Mouse (Mus musculus) neural tube, embryonic 12.5 days (tissue): Measurements from ENCODE around the gene Nucb1. TPM values are rescaled to one million over a fixed set of nuclear protein-coding genes. Genes with fewer than 3 reads are reported as not detected.
"Not testable (repeated sequence)": the region's sequence is repeated elsewhere in the genome, so short reads cannot be mapped to it uniquely, and the experiment has no call there.

ENCODE experiments used
- ATAC-seq: fragments of 200-750 bp; cut with Nextera tagmentation; 2 replicates; pipeline ENCODE4 v1.8.0; 2017; ENCODE audit warnings: low read depth, mild to moderate bottlenecking, moderate TSS enrichment, moderate library complexity; ENCODE audit not compliant: low FRiP score
- H3K27ac ChIP-seq: fragments of 300-500 bp; sonication (generic); 2 replicates; pipeline ENCODE4 v1.5.1; 2016
- H3K27me3 ChIP-seq: fragments of 300-500 bp; sonication (generic); replicated peaks from 2 replicates; pipeline ENCODE4 v1.6.1; 2016; ENCODE audit warnings: mild to moderate bottlenecking
- H3K36me3 ChIP-seq: fragments of 300-500 bp; sonication (generic); 2 replicates; pipeline ENCODE4 v1.6.1; 2016; ENCODE audit warnings: mild to moderate bottlenecking
- H3K4me1 ChIP-seq: fragments of 300-500 bp; sonication (generic); 2 replicates; pipeline ENCODE4 v1.6.1; 2016
- H3K4me2 ChIP-seq: fragments of 300-500 bp; sonication (generic); replicated peaks from 2 replicates; pipeline ENCODE4 v1.6.1; 2016; ENCODE audit warnings: mild to moderate bottlenecking
- H3K4me3 ChIP-seq: fragments of 300-500 bp; sonication (generic); 2 replicates; pipeline ENCODE4 v1.5.1; 2016
- H3K9ac ChIP-seq: fragments of 300-500 bp; sonication (generic); 2 replicates; pipeline ENCODE4 v1.6.1; 2016; ENCODE audit warnings: mild to moderate bottlenecking
- H3K9me3 ChIP-seq: fragments of 300-500 bp; sonication (generic); 2 replicates; pipeline ENCODE4 v1.6.1; 2016; ENCODE audit warnings: mild to moderate bottlenecking
- WGBS: fragments of 180-500 bp; shearing (Covaris S2); methylation state at CpG from one replicate; pipeline ENCODE4 v1.1.7; 2016; 5-methylcytosine and 5-hydroxymethylcytosine counted together
- polyA plus RNA-seq: library from polyadenylated mRNA; unstranded; fragments of >200 nt; fragmentation: Nextera tagmentation; extraction: Ambion mirVana; gene quantifications from 2 replicates; pipeline ENCODE4 v1.2.1, GENCODE M21; 2016

The Nucb1 gene
- polyA plus RNA-seq, 1 experiment from 2014 or later: 118 TPM

DNA sequence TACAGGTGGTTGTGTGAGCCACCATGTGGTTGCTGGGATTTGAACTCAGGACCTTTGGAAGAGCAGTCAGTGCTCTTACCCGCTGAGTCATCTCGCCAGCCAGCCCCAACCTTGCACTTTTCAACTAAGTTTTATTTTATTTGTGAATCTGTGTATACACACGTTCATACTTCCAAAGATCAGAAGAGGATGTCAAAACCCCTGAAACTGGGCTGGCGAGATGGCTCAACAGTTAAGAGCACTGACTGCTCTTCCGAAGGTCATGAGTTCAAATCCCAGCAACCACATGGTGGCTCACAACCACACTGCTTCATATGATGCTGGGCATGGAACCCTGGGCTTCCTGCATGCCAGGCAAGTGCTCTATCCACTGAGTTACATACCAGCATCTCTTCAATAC lies 25.2 kb downstream of the Nucb1 start:
- not testable (repeated sequence) for H3K4me2 ChIP-seq, H3K4me3 ChIP-seq, H3K36me3 ChIP-seq, ATAC-seq, H3K4me1 ChIP-seq, H3K27me3 ChIP-seq, H3K9me3 ChIP-seq, H3K9ac ChIP-seq, H3K27ac ChIP-seq
- WGBS: 96% methylated on average over 5 of the region's 5 CpGs

DNA sequence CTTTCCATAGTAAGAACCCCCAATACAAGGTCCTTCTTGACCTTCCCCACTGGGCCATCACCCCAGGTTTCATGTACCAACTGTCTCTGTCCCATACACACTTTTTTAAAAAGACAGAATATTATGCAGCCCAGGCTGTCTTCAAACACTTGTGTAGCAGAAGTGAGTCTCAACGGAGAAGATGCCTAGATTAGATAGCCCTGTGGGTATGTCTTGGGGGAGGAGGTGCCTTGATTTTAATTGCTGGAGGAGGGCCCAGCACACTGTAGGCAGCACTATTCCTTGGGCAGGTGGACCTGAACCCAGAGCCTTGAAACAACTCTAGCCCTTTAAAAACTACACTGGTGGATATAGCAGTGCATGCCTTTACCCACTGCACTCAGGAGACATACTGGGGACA lies 28.0 kb downstream of the Nucb1 start:
- 71% methylated on average over 1 of the region's 1 CpGs for WGBS
- Histone ChIP-seq H3K9ac (no peak overlapping the region), H3K36me3 (no peaks in the 10 kb centered on the region; the same call in 1 of the 2 replicates), H3K4me3 (no peak overlapping the region), H3K9me3 (no peaks in the 10 kb centered on the region), H3K4me2 (no peak overlapping the region), H3K27ac (no peak overlapping the region), H3K4me1 (no peaks in the 10 kb centered on the region), H3K27me3 (no peaks in the 10 kb centered on the region)
- ATAC-seq: no peak

DNA sequence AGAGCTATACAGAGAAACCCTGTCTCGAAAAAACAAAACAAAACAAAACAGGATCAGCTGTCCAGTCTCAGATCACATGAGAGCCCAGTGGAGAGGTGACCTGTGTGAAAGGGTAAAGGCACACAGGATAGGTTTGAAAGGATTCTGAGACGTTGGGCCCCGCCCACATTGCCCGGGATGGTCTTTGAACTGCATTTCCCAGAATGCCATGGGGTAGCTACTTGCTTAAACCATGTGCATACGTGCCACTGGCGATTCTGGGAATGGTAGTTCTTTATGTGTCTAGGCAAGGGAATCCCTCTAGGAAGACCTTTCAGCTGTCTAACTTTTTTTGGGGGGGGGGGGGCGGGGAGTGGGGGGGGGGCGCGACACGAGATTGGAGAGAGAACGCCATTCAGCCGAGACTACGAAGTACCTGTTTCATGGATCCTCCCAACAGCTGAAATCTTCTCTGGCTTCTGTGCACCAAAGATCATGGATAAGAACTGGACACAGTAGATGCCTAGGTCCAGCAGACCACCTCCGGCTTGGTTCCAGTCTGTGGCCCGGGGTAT lies 28.8 kb downstream of the Nucb1 start, which contains the start of gene Tulp2:
TSS of gene Tulp2 (plus strand) at position 504 of the 554 bp plus-strand sequence.
- H3K4me2 ChIP-seq: no peak within 1 kb of the TSS
- H3K9ac ChIP-seq: no peak within 1 kb of the TSS
- H3K27ac ChIP-seq: no peak within 1 kb of the TSS
- peak; percentile 82; the same call in 1 of the 2 replicates for ATAC-seq
- no peaks in the 10 kb centered on the region; the same call in 1 of the 2 replicates for H3K36me3 ChIP-seq
- WGBS: 49% methylated on average over 15 of the region's 15 CpGs
- no peaks in the 10 kb centered on the region for H3K4me1 ChIP-seq
- no peak within 1 kb of the TSS for H3K4me3 ChIP-seq
- H3K9me3 ChIP-seq: no peaks in the 10 kb centered on the region
- no peaks in the 10 kb centered on the region for H3K27me3 ChIP-seq

DNA sequence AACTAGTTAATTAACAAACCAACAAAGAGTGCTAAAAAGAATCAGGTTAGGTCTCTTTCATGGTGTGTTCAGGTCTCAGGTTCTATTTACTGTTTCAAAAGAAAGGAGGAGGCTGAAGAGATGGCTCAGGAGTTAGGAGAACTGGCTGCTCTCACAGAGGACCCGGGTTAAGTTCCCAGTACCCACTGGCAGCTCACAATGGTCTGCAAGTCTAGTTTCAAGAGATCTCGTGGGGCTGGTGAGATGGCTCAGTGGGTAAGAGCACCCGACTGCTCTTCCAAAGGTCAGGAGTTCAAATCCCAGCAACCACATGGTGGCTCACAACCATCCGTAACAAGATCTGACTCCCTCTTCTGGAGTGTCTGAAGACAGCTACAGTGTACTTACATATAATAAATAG lies 29.9 kb downstream of the Nucb1 start:
- H3K9ac ChIP-seq, ATAC-seq, H3K27me3 ChIP-seq, H3K4me2 ChIP-seq, H3K9me3 ChIP-seq, H3K4me3 ChIP-seq, H3K27ac ChIP-seq, H3K4me1 ChIP-seq, H3K36me3 ChIP-seq: not testable (repeated sequence)
- 75% methylated on average over 4 of the region's 4 CpGs for WGBS

DNA sequence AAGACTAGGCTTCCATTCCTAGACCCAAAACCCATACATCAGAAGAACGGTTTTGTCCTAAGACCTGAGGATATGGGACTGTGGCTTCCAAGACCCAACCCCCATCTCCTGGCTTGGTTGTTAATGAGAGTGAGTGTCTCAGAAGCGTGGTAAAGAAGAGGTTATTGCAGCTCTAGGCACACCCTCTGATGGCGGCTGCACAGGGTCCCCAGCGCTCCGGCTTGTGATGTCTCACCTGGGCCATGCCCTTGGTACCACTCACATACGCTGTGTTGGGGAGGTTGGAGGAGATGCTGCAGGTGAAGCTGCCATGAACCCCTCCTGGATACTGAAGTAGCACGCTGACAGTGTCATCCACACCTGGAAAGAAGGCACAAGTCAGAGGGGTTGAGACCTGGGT lies 31.4 kb downstream of the Nucb1 start:
- Histone ChIP-seq H3K27ac (no peak overlapping the region), H3K27me3 (no peaks in the 10 kb centered on the region), H3K9ac (no peak overlapping the region), H3K4me2 (no peak overlapping the region), H3K9me3 (no peaks in the 10 kb centered on the region), H3K4me3 (no peak overlapping the region), H3K36me3 (no peaks in the 10 kb centered on the region; the same call in 1 of the 2 replicates), H3K4me1 (no peaks in the 10 kb centered on the region)
- no peak for ATAC-seq
- 91% methylated on average over 7 of the region's 7 CpGs for WGBS

DNA sequence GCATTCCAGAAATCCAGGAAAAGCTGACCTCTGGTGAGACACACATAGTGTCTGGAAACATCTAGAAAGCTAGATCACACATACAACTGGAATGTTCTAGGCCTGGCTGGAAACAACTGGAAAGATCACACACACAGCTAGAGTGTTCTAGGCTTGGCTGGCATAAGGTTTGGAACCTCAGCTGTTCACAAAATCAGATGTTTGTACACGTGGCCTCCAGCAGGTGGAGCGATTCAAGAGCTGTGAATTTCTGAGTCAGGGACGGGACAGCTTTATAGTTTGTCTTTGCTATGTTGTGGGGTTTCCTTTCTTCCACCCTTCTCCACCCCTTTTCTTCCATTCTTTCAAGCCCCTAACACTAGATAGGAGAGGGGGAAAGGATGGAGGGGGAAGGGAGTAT lies 33.2 kb downstream of the Nucb1 start:
- H3K4me2 ChIP-seq: no peak overlapping the region
- H3K27me3 ChIP-seq: no peaks in the 10 kb centered on the region
- no peaks in the 10 kb centered on the region; the same call in 1 of the 2 replicates for H3K36me3 ChIP-seq
- no peak for ATAC-seq
- H3K4me1 ChIP-seq: no peaks in the 10 kb centered on the region
- no peak overlapping the region for H3K4me3 ChIP-seq
- H3K9ac ChIP-seq: no peak overlapping the region
- WGBS: 16% methylated on average over 3 of the region's 3 CpGs
- H3K9me3 ChIP-seq: no peaks in the 10 kb centered on the region
- no peak overlapping the region for H3K27ac ChIP-seq

DNA sequence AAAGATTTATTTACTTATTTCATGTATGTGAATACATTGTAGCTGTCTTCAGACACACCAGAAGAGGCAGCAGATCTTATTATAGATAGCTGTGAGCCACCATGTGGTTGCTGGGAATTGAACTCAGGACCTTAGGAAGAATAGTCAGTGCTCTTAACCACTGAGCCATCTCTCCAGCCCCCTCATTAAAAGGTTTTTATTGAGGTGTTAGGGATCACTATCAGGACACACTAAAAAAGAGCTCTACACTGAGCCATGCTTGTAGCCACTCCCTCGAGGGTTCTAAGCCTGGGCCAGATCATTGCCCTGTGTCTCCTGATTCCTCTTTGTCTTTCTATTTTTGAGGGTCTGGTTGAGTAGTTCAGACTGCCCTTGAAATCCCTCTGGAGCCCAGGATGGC lies 33.8 kb downstream of the Nucb1 start:
- ATAC-seq: no peak
- H3K4me3 ChIP-seq: no peak overlapping the region
- H3K27ac ChIP-seq: no peak overlapping the region
- no peaks in the 10 kb centered on the region for H3K4me1 ChIP-seq
- WGBS: 76% methylated on average over 1 of the region's 1 CpGs
- H3K4me2 ChIP-seq: no peak overlapping the region
- H3K27me3 ChIP-seq: no peaks in the 10 kb centered on the region
- no peak overlapping the region for H3K9ac ChIP-seq
- H3K36me3 ChIP-seq: no peaks in the 10 kb centered on the region; the same call in 1 of the 2 replicates
- no peaks in the 10 kb centered on the region for H3K9me3 ChIP-seq

DNA sequence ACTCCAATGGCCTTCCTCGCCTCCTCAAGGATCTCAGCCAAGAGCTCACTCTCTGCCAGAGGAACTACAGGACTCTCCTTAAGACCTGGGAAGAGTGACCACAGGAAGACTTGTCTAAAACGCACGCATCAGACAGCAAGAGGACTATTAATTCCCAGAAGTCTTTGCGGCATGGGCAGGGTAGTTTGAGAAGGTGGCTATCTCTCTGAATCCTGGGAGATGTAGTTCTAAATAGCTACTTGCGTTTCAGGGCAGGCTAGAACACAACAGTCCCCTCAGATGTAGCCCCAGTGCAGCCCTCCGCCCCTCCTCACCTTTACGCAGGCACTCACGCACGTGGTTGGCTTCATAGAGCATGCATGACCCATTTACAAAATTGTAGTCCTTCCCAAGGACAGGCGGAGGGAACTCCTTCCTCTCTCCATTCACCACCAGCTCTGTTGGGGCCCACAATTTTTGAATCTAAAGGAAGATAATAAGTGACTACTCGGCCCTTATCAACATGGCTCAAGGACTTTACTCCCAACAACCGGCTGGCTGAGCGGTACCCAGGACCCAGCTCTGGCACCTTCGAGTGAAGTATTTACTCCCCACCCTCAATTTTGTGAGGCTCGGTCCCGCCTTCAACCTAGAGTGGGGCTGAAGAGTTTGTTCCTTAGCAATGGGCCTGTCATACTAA lies 34.8 kb downstream of the Nucb1 start:
- H3K4me1 ChIP-seq: no peaks in the 10 kb centered on the region
- WGBS: 75% methylated on average over 16 of the region's 16 CpGs
- H3K27ac ChIP-seq: no peak overlapping the region
- H3K36me3 ChIP-seq: no peaks in the 10 kb centered on the region; the same call in 1 of the 2 replicates
- no peak overlapping the region for H3K9ac ChIP-seq
- no peak overlapping the region for H3K4me3 ChIP-seq
- no peaks in the 10 kb centered on the region for H3K27me3 ChIP-seq
- peak overlapping the region; percentile 37 for H3K4me2 ChIP-seq
- H3K9me3 ChIP-seq: no peaks in the 10 kb centered on the region
- no peak for ATAC-seq

DNA sequence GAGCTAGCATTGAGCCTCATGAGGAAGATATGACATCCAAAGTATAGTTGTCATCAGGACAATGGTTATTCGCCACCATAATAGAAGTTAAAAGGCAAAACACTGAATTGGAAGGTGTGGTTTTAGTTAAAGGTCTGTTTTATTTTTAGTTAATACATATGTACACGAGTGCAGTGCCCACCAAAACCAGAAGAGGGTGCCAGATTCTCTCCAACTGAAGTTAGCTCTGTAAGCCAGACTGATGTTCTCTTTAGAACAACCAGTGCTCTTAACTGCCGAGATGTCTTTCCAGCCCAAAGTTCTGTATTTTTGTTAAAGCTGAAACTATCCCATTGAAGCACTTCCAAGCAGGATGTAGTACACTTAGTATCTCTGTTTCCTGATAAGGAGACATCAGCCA lies 39.3 kb downstream of the Nucb1 start:
- Histone ChIP-seq H3K4me1 (peaks cover 8% of the 10 kb centered on the region), H3K27me3 (no peaks in the 10 kb centered on the region), H3K9me3 (no peaks in the 10 kb centered on the region), H3K9ac (no peak overlapping the region), H3K27ac (no peak overlapping the region), H3K4me3 (no peak overlapping the region), H3K4me2 (no peak overlapping the region), H3K36me3 (no peaks in the 10 kb centered on the region; the same call in 1 of the 2 replicates)
- WGBS: 6% methylated on average over 3 of the region's 3 CpGs
- ATAC-seq: no peak

DNA sequence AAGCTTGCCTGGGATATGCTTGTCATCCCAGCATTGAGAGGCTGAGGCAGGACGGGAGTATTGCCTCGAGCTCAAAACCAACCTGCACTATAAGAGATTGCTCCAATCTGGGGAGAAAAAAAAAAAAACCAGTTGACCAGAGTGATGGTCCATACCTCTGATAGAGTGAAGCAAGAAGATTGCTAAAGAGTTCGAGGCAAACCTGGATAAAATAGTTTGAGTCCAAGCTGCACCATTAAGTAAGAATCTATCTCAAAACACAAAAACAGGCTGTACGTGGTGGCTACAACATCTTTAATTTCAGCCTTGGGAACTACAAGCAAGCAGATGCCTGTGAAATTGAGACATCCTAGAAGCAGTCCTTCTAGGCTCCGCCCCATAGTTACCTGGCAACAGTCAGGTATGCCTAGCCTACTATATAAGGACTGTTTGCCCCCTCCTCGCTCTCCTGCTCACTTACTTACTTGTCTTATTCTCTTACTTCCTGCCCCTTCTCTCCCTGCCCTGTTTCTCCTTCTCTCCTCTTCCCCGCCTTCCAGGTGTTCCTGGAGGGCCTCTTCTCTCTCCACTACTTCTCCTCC lies 43.0 kb downstream of the Nucb1 start:
- Histone ChIP-seq H3K9ac (peak overlapping the region; percentile 89; the same call in 1 of the 2 replicates), H3K4me2 (peak overlapping the region; percentile 77), H3K27me3 (no peaks in the 10 kb centered on the region), H3K4me3 (peak overlapping the region; percentile 91), H3K9me3 (no peaks in the 10 kb centered on the region), H3K4me1 (peaks cover 20% of the 10 kb centered on the region), H3K36me3 (peaks cover 33% of the 10 kb centered on the region), H3K27ac (no peak overlapping the region)
- peak; percentile 41 for ATAC-seq
- 40% methylated on average over 7 of the region's 7 CpGs for WGBS

DNA sequence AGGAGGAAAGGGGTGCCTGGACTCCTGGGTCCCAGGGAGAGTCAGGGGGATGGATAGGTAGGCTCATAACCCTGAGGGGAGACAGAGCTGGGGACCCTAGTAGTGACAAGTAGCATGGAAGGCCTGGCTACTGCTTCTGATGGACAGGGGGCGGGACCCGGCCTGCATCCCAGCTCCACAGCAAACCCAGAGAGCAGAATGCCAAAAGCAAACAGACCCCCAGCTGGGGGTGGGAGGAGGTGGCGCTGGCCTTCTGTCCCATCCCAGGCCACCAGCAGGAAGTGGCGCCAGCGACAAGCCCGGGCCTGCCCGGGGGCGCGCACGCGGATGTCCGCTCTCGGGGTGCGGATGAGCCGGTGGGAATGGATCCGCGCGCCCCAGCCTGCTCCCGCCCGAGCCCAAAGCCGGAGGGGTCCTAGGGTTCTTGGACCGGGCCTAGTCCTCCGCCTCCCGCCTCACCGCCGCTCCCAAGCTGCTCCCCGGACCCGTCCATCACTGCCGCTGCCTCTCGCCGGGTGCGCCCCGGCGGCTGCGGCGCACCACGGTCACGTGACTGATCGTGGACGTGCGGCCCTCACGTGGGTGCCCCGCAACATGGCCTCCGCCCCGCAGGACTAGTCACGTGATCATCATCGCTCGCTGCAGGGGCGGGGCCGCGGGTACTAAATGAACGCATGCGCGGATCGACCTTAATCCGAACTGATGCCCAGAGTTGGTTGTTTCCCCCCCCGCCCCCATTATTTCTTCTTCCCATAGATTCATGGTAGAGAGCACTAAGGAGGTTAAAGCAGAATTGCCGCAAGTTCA lies 43.7 kb downstream of the Nucb1 start, which contains the start of gene Bax:
TSS of gene Bax (minus strand) at position 616 of the 807 bp plus-strand sequence.
- Histone ChIP-seq H3K4me2 (peak within 1 kb of the TSS; percentile 77), H3K36me3 (peaks cover 34% of the 10 kb centered on the region), H3K9ac (peak within 1 kb of the TSS; percentile 89), H3K27me3 (no peaks in the 10 kb centered on the region), H3K9me3 (no peaks in the 10 kb centered on the region), H3K4me3 (peak within 1 kb of the TSS; percentile 91), H3K4me1 (peaks cover 23% of the 10 kb centered on the region), H3K27ac (no peak within 1 kb of the TSS)
- ATAC-seq: peak; percentile 72
- under 1% methylated on average over 58 of the region's 58 CpGs for WGBS

DNA sequence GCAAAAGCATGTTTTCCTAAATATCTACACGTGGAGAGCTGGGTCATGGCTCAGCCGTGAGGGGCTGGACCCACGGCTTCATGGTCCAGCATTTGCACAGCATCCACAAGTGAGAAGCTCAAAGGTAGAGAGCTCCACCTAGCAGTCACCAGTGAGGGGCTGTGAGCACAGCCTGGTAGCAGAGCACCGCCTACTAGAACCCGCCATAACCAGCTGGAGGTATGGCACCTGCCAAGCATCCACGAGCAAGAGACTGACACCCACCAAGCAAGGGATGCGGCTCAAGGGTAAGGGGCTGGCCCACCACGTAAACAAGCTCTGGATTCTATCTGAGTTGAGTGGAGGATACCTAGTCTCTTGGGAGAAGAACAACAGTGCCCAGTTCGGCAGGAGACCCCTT lies 44.7 kb downstream of the Nucb1 start:
- peaks cover 34% of the 10 kb centered on the region for H3K36me3 ChIP-seq
- peak overlapping the region; percentile 91 for H3K4me3 ChIP-seq
- WGBS: 82% methylated on average over 9 of the region's 9 CpGs
- H3K4me1 ChIP-seq: peaks cover 30% of the 10 kb centered on the region
- H3K9me3 ChIP-seq: no peaks in the 10 kb centered on the region
- ATAC-seq: no peak
- no peaks in the 10 kb centered on the region for H3K27me3 ChIP-seq
- H3K27ac ChIP-seq: no peak overlapping the region
- H3K4me2 ChIP-seq: peak overlapping the region; percentile 77
- H3K9ac ChIP-seq: peak overlapping the region; percentile 89
